19 mouse cellular contexts compared by ENCODE assay signal in genomic region chr13:103140051-103140450, GRCm38 (mm10).
"Had no signal": no experiment of that assay in that cellular context is flagged by ENCODE, and none has a peak within 500 bp of the region (broad histone marks: within the 10 kb centered on the region; RNA-seq: fewer than 3 reads in every experiment).

No protein-coding gene starts in this region.

- H3K9me3 ChIP-seq: liver, embryonic 15.5 days; lung, embryonic 15.5 days; midbrain, embryonic 12.5 days; neural tube, embryonic 12.5 days; stomach, embryonic 15.5 days had no signal

- H3K27me3 ChIP-seq: liver, embryonic 15.5 days; lung, embryonic 15.5 days; megakaryocyte, embryonic 14.5 days; midbrain, embryonic 12.5 days; neural tube, embryonic 12.5 days; stomach, embryonic 15.5 days had no signal

- ATAC-seq: liver, postnatal 0 days; lung, postnatal 0 days; midbrain, embryonic 16.5 days had no signal

- H3K4me3 ChIP-seq: liver, embryonic 15.5 days; lung, embryonic 15.5 days; megakaryocyte, embryonic 14.5 days; midbrain, embryonic 12.5 days; neural tube, embryonic 12.5 days; stomach, embryonic 15.5 days had no signal

- H3K9ac ChIP-seq: liver, embryonic 15.5 days; liver, postnatal 0 days; lung, embryonic 15.5 days; midbrain, embryonic 12.5 days; neural tube, embryonic 12.5 days; stomach, embryonic 15.5 days had no signal

- DNase-seq: liver, postnatal 0 days; lung, adult 2 months; lung, postnatal 14 days; lung, postnatal 36 days; midbrain, embryonic 14.5 days; right cerebral cortex, postnatal 14 days; thymus, adult 18-20 months; thymus, postnatal 14 days; thymus, postnatal 36 days had no signal

- H3K4me1 ChIP-seq: liver, embryonic 15.5 days; lung, embryonic 15.5 days; megakaryocyte, embryonic 14.5 days; midbrain, embryonic 12.5 days; neural tube, embryonic 12.5 days; stomach, embryonic 15.5 days had no signal

- H3K27ac ChIP-seq: liver, embryonic 15.5 days; lung, embryonic 15.5 days; macrophage; midbrain, embryonic 12.5 days; neural tube, embryonic 12.5 days; stomach, embryonic 15.5 days; stomach, postnatal 0 days had no signal

- H3K4me2 ChIP-seq: liver, embryonic 15.5 days; lung, embryonic 15.5 days; midbrain, embryonic 12.5 days; neural tube, embryonic 12.5 days; stomach, embryonic 15.5 days had no signal

- H3K36me3 ChIP-seq: liver, embryonic 15.5 days; lung, embryonic 15.5 days; midbrain, embryonic 12.5 days; neural tube, embryonic 12.5 days; stomach, embryonic 15.5 days had no signal
